Mouse (Mus musculus) testis, adult 2 months (tissue): ENCODE results near the gene Gm13420. TPM values are rescaled to one million over a fixed set of nuclear protein-coding genes. Genes with fewer than 3 reads are reported as not detected.
"Not testable (repeated sequence)": the region's sequence is repeated elsewhere in the genome, so short reads cannot be mapped to it uniquely, and the experiment has no call there.

Experiments
- H3K27ac ChIP-seq: fragments of 200-500 bp; 2 replicates; pipeline ENCODE4 v1.5.1; 2012; ENCODE audit warnings: low read depth, low read length; ENCODE audit not compliant: control insufficient read depth, insufficient read depth
- H3K27me3 ChIP-seq: fragments of 200-500 bp; 2 replicates; pipeline ENCODE4 v1.6.1; 2012; ENCODE audit warnings: mild to moderate bottlenecking, low read length, moderate library complexity; ENCODE audit not compliant: control insufficient read depth, insufficient read depth
- H3K36me3 ChIP-seq: fragments of 200-500 bp; 2 replicates; pipeline ENCODE4 v1.6.1; 2012; ENCODE audit warnings: mild to moderate bottlenecking, low read length; ENCODE audit not compliant: control insufficient read depth, insufficient read depth
- H3K4me1 ChIP-seq: fragments of 200-500 bp; 2 replicates; pipeline ENCODE4 v1.6.1; 2012; ENCODE audit warnings: low read length; ENCODE audit not compliant: control insufficient read depth, insufficient read depth
- H3K4me3 ChIP-seq: fragments of 200-500 bp; 2 replicates; pipeline ENCODE4 v1.5.1; 2012; ENCODE audit warnings: low read depth, mild to moderate bottlenecking, low read length, moderate library complexity, mixed read lengths; ENCODE audit not compliant: control insufficient read depth
- CTCF ChIP-seq: fragments of 200-500 bp; IDR thresholded peaks from 2 replicates; pipeline ENCODE4 v1.5.1; 2012; ENCODE audit warnings: low read depth, mild to moderate bottlenecking, inconsistent platforms, low read length, moderate library complexity; ENCODE audit not compliant: control insufficient read depth, insufficient read depth, insufficient replicate concordance
- POLR2A ChIP-seq: fragments of 200-500 bp; IDR thresholded peaks from 2 replicates; pipeline ENCODE4 v1.6.1; 2012; ENCODE audit warnings: low read depth, mild to moderate bottlenecking, inconsistent platforms, low read length, moderate library complexity; ENCODE audit not compliant: control insufficient read depth
- polyA plus RNA-seq: library from polyadenylated mRNA; depleted of rRNA; stranded (reverse); fragments of >200 nt; gene quantifications from 2 replicates; pipeline ENCODE4 v1.2.3, GENCODE M21; 2012

Gene Gm13420
- polyA plus RNA-seq, 1 experiment, result 0.28 TPM

GRCm38 (mm10) chr2:29723132-29723531, 28.4 kb downstream of the Gm13420 start:
- H3K27me3 ChIP-seq, result no peaks in the 10 kb centered on the region
- no peak overlapping the region for H3K4me3 ChIP-seq
- no peak for TF ChIP-seq POLR2A
- no peak for TF ChIP-seq CTCF
- no peaks in the 10 kb centered on the region; the same call in 1 of the 2 replicates for H3K4me1 ChIP-seq
- no peak overlapping the region for H3K27ac ChIP-seq
- no peaks in the 10 kb centered on the region for H3K36me3 ChIP-seq

GRCm38 (mm10) chr2:29718581-29718980, 32.9 kb downstream of the Gm13420 start:
- Histone ChIP-seq H3K36me3 (no peaks in the 10 kb centered on the region), H3K27me3 (no peaks in the 10 kb centered on the region), H3K27ac (no peak overlapping the region), H3K4me1 (no peaks in the 10 kb centered on the region; the same call in 1 of the 2 replicates), H3K4me3 (no peak overlapping the region)
- TF ChIP-seq CTCF, result no peak
- TF ChIP-seq POLR2A, result no peak

GRCm38 (mm10) chr2:29716691-29717090, 34.8 kb downstream of the Gm13420 start:
- H3K27ac ChIP-seq, result no peak overlapping the region
- H3K36me3 ChIP-seq, result no peaks in the 10 kb centered on the region
- no peak for TF ChIP-seq POLR2A
- TF ChIP-seq CTCF, result no peak
- H3K4me3 ChIP-seq, result no peak overlapping the region
- H3K27me3 ChIP-seq, result no peaks in the 10 kb centered on the region
- H3K4me1 ChIP-seq, result no peaks in the 10 kb centered on the region; the same call in 1 of the 2 replicates

- Histone ChIP-seq H3K27me3 (no peaks in the 10 kb centered on the region), H3K4me1 (no peaks in the 10 kb centered on the region; the same call in 1 of the 2 replicates), H3K36me3 (no peaks in the 10 kb centered on the region), H3K4me3 (no peak overlapping the region), H3K27ac (no peak overlapping the region)
- no peak for TF ChIP-seq CTCF
Observed at GRCm38 (mm10) chr2:29716143-29716542, 35.3 kb downstream of the Gm13420 start.

GRCm38 (mm10) chr2:29714127-29714526, 37.4 kb downstream of the Gm13420 start:
- no peaks in the 10 kb centered on the region for H3K4me1 ChIP-seq
- no peak overlapping the region for H3K27ac ChIP-seq
- H3K4me3 ChIP-seq, result no peak overlapping the region
- TF ChIP-seq POLR2A, result no peak
- no peak for TF ChIP-seq CTCF
- H3K27me3 ChIP-seq, result no peaks in the 10 kb centered on the region
- no peaks in the 10 kb centered on the region for H3K36me3 ChIP-seq

GRCm38 (mm10) chr2:29713501-29713900, 38.0 kb downstream of the Gm13420 start:
- H3K36me3 ChIP-seq, result no peaks in the 10 kb centered on the region
- no peaks in the 10 kb centered on the region for H3K27me3 ChIP-seq
- no peak overlapping the region for H3K4me3 ChIP-seq
- TF ChIP-seq POLR2A, result no peak
- no peak for TF ChIP-seq CTCF
- H3K4me1 ChIP-seq, result no peaks in the 10 kb centered on the region
- no peak overlapping the region for H3K27ac ChIP-seq

- no peaks in the 10 kb centered on the region for H3K4me1 ChIP-seq
- no peaks in the 10 kb centered on the region for H3K36me3 ChIP-seq
- no peaks in the 10 kb centered on the region for H3K27me3 ChIP-seq
- no peak overlapping the region for H3K4me3 ChIP-seq
- no peak overlapping the region for H3K27ac ChIP-seq
- TF ChIP-seq CTCF, result no peak
- TF ChIP-seq POLR2A, result no peak
Observed at GRCm38 (mm10) chr2:29711877-29712276, 39.6 kb downstream of the Gm13420 start.

GRCm38 (mm10) chr2:29711038-29711437, 40.4 kb downstream of the Gm13420 start:
- no peak overlapping the region for H3K27ac ChIP-seq
- TF ChIP-seq POLR2A (no peak), CTCF (no peak)
- H3K27me3 ChIP-seq, result no peaks in the 10 kb centered on the region
- no peaks in the 10 kb centered on the region for H3K36me3 ChIP-seq
- H3K4me3 ChIP-seq, result no peak overlapping the region
- H3K4me1 ChIP-seq, result no peaks in the 10 kb centered on the region

GRCm38 (mm10) chr2:29708209-29708608, 43.3 kb downstream of the Gm13420 start:
- H3K4me1 ChIP-seq, H3K27me3 ChIP-seq, H3K27ac ChIP-seq, H3K36me3 ChIP-seq, H3K4me3 ChIP-seq: not testable (repeated sequence)
